Mouse (Mus musculus) adrenal gland, postnatal 10 days (tissue): Measurements from ENCODE around the gene Xaf1. TPM values are rescaled to one million over a fixed set of nuclear protein-coding genes. Genes with fewer than 3 reads are reported as not detected.
A peak's percentile ranks its signal among the peaks of the same experiment; 100 is the strongest.

Experiments used
- DNase-seq: peaks from one replicate; pipeline ENCODE4 v3.0.0; 2021; ENCODE audit warnings: mixed read lengths
- long read RNA-seq, 2 experiments: library from polyadenylated mRNA; stranded (forward); transcript quantifications; one replicate each; pipeline ENCODE4 v2.0.0; 2021
- total RNA-seq, 2 experiments: library from RNA; stranded (reverse); gene quantifications; 2 replicates each; pipeline ENCODE4 v1.2.3; 2021

Gene Xaf1
- total RNA-seq, result 10 to 100 TPM; 13.3 to 16.8 TPM
- long read RNA-seq, experiment 1, partial matches to known transcripts, result 3 of 10 reads
- long read RNA-seq, experiment 1, other reads (novel, unspliced or antisense), result 4 of 10 reads
- long read RNA-seq, experiment 2, partial matches to known transcripts, result 0 of 2 reads
- long read RNA-seq, experiment 2, other reads (novel, unspliced or antisense), result 0 of 2 reads

DNA sequence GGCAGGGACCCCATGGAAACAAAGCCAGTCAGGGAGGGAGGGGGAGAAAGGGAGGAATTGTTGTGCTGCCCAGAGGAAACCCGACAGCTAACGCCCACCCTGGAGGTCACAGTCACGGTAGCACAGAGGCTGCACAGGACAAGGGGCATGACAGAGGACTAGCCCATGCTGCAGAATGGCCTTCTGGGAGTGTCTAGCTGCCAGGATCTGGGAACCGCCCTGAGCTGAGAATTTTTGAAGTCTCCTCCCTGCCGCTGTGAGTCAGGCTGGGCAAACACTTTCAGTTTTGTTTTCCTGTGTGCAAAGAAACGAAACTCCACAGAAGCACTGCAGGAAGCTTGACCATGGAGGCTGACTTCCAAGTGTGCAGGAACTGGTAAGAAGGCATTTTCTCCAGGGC is at the start of gene Xaf1:
Gene Xaf1 (plus strand): TSS at position 296 of the 400 bp plus-strand sequence.
- DNase-seq, result peak; percentile 76

- DNase-seq, result no peak
Measured at GRCm38 (mm10) chr11:72255629-72256028, 45.8 kb upstream of the Xaf1 start.

- DNase-seq, result no peak
Measured at GRCm38 (mm10) chr11:72256441-72256840, 45.0 kb upstream of the Xaf1 start.

- DNase-seq, result peak; percentile 53
Measured at GRCm38 (mm10) chr11:72265483-72265882, 35.9 kb upstream of the Xaf1 start.

- peak; percentile 71 for DNase-seq
Measured at GRCm38 (mm10) chr11:72266207-72266959, 35.0 kb upstream of the Xaf1 start.

DNA sequence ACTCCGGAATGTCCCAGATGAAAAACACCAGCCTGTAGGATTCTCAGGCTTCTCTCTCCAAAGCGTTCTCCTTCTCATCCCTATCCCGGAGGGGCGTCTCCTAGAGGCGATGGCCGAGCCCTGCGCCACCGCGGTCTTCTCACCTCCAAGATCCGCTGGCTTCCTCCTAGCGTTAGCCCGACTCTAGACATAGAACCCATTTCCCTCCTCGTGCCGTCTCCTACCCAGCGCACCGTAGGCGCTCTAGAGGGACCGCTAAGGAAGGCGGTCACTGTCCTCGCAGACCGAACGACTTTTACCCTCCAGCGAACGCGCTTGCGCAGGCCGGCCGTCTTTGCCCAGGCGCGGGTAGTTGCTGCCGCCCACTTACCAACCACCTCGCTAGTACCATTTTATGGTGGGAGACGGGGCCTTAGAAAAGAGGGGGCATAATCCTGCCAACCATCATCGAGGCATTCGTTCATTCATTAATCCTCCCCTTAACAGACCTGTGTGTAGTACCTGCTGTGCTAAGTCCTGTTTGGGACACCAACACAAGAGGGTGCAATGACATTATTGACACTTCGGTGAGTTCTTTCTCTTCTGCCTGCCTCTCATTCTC is 34.4 kb upstream of the Xaf1 start, which contains the start of gene Slc13a5:
Gene Slc13a5 (minus strand): TSS at position 263 of the 601 bp plus-strand sequence.
- peak; percentile 14 for DNase-seq

GRCm38 (mm10) chr11:72271761-72272160 is 29.7 kb upstream of the Xaf1 start:
- DNase-seq, result no peak

DNA sequence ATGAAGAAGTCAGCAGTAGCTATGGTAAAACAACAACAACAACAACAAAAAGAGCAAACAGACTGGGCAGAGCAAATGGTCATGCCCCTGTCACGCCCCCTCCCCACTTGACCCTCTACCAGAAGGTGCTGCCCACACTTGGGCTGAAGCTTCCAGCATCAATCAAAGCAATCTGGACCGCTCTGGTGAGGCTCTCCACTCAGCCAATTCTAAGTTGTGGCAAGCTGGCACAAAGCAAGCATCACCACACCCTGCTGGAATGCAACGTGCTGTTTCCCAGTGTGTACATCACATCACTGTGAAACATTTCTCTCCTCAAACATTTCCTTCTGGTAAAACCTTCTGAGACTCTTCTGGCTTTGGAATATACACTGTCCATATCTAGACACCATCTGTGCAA is 28.1 kb upstream of the Xaf1 start:
- no peak for DNase-seq

- no peak for DNase-seq
Measured at GRCm38 (mm10) chr11:72281143-72281851, 20.1 kb upstream of the Xaf1 start.

DNA sequence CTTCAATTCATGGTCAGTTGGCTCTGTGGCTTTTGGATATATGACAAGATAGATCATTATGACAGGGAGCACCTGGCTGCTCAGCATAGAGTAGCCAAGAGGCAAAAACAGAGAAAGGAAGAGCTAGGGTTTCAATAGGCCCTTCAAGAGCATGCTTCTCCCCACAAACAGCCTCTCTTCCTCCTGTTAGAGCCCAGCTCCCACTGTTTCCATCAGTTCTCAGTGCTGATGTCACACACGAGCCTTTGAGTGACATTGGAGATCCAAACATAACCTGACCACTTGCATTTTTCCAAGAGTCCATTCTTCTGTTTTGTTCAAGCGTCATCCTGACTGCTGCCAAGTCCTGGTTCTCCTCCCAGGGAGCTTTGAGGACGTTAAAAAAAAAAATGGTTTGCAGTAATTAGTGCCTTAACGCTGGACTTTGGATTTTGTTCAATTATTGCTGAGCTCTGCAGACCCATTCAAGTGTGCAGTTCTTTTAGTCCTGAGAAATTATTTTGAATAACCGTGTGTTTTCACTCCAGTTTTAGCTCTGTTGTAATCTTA is 19.5 kb upstream of the Xaf1 start:
- DNase-seq, result no peak

GRCm38 (mm10) chr11:72283486-72284224 is 17.8 kb upstream of the Xaf1 start:
- no peak for DNase-seq

GRCm38 (mm10) chr11:72284532-72285182 is 16.8 kb upstream of the Xaf1 start:
- DNase-seq, result no peak

- no peak for DNase-seq
Measured at GRCm38 (mm10) chr11:72285971-72286480, 15.4 kb upstream of the Xaf1 start.

DNA sequence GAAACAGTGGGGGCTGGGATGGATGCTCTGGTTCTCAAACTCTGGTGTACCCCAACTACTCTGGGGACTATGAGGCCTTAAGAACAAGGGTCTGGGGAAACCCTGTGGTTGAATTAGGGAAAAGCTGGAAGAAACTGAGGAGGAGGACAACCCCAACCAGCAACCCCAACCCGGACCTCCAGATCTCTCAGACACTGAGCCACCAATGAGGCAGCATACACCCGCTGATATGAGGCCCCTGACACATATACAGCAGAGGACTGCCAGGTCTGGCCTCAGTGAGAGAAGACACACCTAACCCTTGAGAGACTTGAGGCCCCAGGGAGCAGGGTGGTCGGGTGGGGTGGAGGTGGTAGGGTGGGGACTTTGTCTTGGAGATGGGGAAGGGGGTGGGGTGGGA is 14.8 kb upstream of the Xaf1 start:
- DNase-seq, result no peak

GRCm38 (mm10) chr11:72287126-72287525 is 14.3 kb upstream of the Xaf1 start:
- no peak for DNase-seq

GRCm38 (mm10) chr11:72287543-72287942 is 13.9 kb upstream of the Xaf1 start:
- DNase-seq, result no peak

GRCm38 (mm10) chr11:72293116-72293515 is 8.3 kb upstream of the Xaf1 start:
- DNase-seq, result no peak

GRCm38 (mm10) chr11:72302230-72302629 is 801 bp downstream of the Xaf1 start:
- peak; percentile 54 for DNase-seq

DNA sequence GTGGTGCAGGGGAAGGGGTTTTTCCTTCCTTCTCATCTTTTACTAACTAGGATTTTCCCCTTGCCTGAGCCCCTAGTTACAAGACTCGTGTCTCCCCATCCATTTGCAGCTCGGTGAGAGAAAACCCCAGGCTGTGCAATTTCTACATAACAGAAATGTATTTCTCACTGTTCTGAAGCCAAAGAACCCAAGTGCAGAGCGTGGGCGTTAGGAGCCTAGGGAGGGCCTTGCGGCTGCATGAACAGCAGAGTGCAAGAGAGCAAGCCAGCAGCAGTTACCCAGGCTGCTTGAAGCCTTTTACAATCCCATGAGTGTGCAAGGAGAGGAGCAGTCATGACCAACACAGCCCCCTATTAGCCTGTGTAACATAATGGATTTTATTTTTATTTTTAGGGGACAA is 6.0 kb downstream of the Xaf1 start:
- DNase-seq, result no peak

- DNase-seq, result no peak
Measured at GRCm38 (mm10) chr11:72308982-72309381, 7.6 kb downstream of the Xaf1 start.

- no peak for DNase-seq
Measured at GRCm38 (mm10) chr11:72310491-72310890, 9.1 kb downstream of the Xaf1 start.
